Mouse (Mus musculus) right cerebral cortex, postnatal 14 days (tissue): ENCODE results near the gene Efemp2.

Experiments used
- DNase-seq: peaks from one replicate; pipeline ENCODE4 v3.0.0; 2022

Efemp2 gene

DNA sequence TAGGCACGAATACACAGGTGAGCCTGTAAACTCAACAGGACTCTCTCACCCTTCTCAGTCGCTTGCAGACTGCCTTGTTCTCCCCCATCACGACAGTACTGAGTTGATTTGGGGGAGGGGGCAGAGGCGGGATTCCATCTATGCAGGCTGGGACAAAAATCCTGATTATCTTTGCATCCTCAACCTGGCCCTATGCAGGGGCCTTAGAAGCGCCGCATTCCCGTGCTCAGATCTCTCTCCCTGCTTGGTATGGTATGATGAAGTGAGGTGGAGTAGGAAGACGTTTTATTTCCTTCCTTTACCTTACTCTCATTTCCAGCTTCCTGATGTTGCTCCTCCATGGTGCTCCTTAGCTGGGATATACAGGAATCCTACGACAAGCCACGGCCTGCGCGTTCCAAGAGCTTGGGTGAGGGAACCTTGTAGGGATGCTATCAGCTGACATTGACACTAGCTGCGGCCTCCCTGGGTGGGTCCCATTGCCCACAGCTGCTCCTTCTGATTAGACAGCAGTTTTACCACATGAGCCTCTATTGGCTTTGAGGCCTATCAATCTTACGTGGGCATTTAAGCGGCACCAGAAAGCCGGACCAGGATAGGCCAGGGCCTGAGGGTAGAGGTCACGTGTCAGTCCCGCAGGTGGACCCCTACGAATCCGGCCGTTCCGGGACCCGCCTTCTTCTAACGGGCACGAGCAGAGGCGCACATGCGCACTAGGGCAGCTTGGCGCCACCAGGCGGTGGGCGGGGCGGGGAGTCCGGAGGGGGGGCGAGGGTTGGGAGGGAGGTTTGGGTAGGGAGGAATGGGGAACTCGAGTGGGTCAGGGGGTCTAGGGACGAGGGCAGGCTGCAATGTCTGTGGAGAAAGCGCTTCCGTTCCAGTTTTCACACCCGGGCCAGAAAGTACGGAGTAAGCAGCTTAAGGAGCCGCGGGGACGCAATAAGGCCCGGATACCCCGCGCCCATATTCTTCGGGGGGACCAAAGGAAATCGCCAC is 36.6 kb downstream of the Efemp2 start, which contains the start of gene Snx32:
Gene Snx32, minus strand, starts transcription at position 508 of the 996 bp plus-strand sequence.
- peak; percentile 99 for DNase-seq

DNA sequence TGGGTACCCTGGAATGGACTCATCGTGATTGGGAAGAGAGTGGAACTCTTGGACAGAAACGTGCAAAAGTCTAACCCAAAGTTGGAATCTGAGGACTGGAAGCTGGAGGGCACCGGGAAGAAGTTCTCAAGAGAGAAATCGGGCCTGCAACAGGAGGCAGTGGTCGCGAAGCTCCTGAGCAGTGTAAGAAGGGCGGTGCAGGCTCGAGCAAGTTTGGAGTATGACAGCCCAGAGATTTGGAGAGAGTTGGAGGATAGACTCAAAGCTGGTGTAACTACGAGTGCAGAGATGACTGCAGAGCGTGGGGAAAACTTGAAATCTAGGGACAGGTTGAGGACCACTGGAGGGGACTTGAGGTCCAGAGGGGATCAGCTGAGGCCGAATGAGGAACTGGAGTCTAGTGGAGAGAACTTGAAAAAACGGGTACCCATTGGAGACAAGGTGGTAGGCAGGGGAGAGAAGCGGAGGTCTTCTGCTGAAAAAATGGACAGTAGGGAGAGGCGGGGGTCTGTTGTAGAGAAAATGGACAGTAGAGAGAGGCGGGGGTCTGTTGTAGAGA is 37.4 kb downstream of the Efemp2 start:
- no peak for DNase-seq

DNA sequence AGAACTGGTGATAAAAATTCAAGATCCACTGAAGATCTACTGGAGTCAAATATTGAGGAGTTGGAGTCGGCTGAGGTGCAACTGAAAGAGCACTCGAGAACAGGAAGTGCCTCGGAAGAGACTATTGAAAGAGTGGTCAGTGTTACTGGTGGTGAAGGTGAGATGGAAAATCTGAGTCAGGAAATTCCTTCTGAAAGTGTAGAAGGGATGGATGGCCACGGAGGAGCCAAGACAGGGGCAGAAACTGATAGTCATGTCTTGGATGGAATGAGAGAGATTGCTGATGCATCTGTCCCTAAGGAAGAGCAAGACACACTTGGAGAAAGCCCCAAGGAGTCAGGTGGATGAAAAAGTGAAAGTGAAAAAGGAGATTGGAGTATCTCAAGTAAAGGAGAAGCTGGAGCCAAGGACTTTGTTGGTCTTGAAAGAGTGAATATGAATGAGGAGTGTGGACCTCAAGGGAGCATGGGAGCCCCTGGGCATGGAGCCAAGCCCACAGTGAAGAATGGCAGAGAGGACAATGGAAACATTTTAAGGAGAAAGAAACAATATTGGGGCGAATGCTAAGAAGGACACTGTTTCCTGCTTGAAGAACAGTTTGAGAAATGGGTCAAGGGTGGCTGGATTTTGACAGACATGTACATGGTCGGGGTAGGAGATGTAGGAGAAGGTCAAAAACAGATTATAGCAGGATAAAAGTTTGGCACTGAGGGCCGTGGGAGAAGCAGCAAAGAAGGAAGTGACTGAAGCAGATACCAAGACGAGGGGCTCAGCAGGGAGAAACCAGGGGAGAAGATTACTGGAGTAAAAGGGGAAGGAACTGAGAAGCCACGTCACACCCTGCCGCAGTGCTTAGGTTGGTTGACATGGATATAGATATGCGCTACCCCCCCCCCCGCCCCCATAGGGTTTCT is 38.6 kb downstream of the Efemp2 start:
- no peak for DNase-seq

DNA sequence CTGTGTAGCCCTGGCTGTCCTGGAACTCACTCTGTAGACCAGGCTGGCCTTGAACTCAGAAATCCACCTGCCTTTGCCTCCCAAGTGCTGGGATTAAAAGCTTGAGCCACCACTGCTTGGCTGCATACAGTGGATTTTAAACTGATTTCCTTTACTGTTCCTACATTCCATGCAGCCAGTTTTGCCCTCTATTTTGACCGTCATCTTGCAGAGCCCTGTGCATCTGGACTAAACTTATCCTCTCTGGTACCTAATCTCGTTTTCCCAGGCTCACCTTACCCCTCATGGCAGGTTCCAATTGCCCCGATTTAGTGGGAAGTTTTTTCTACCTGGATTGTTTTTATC is 39.2 kb downstream of the Efemp2 start:
- DNase-seq: no peak

DNA sequence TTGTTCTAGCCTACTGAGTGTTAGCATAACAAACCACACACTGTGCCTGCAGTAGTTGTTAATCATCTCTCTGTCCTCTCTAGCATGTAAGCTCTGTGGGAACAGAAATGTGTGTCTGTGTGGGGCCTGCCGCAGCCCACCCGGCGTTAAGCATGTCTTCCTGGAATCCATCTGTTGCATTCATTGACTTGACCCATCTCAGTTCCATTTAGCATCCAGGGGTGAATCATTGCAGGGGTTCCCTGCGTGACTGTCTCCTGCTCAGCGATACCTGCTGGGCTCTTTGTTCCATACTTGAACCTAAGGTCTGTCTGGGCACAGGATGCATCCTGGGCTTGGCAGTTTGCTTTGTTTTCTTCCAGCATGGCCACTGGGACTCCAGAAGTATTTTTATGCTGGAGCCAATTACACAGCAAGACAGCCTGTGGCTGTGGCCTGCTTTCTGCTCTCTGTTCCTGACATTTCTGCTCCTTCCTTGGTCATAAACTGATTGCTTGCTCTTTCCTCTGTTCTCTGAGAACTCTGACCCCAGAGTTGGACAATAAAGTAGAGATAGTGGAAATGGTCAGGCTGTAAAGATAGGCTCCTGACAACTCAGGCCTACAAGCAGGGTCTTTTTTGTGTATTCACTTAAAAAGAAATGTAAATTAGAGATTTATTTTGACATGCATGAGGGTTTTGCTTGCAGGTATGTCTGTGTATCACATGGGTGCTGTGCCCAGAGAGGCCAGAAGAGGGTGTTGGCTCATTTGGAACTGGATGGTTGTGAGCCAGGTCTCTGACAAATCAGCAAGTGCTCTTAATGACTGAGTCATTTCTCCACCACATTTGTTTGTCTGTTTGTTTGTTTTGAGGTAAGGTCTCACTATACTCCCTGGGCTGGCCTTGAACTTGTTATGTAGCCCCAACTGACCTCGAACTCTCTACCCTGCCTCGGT is 42.4 kb downstream of the Efemp2 start:
- no peak for DNase-seq

DNA sequence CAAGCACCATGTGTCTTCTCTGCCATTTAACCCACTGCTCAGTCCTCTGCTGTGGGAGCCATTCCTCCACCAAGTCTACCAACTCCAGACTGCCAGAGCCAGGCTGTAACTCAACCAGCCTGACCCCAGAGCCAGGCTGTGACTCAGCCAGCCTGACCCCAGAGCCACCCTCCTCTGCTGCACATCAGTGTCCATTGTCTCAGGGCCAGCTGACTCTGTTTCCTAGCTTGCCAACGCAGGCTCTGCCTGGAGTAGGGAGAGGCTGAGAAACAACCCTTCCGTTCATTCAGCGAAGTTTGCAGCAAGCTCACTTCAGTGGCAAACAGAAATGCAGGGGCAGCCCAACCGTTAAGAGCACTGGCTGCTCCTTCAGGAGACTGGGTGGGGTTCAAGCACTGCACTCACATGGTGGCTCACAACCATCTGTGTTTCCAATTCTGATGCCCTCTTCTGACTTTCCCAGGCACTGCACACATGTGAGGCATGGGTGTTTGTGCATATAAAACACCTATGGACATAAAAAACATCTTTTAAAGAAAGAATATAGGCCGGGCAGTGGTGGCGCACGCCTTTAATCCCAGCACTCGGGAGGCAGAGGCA is 43.3 kb downstream of the Efemp2 start:
- no peak for DNase-seq

DNA sequence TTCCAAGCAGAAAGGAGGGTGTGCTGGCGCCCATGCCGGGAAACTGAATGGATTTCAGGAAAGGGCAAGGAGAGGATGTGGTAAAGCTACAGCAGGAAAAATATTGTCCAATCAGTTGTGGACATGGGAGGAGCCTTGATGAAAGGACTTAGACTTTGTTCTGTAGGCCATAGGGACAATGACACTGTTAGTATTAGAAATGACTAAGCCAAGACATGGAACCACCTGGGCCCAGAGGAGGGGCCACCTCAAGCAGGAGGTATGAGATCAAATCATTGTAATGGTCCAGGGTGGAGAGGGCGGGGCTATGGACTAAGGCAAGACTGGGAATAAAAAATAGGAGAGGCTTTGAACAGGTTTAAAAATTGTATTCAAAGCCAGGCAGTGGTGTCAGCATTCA is 45.0 kb downstream of the Efemp2 start:
- no peak for DNase-seq

DNA sequence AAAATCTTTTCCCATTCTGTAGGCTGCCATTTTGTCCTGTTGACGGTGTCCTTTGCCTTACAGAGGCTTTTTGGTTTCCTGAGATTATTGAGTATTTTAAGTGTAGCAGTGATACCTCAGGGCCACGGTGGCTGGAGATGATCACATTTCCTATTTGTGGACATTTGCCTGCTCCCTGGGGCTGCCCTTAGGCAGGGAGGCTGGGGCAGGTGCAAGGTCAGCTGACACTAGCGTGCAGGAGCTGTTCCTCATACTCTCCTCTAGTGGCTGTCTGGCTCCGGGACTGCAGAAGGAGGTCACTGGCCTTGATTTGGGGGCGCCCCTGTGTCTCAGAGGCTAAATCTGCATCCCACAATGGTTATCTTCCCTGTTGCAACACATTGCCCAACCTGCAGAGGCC is 51.5 kb downstream of the Efemp2 start:
- no peak for DNase-seq

DNA sequence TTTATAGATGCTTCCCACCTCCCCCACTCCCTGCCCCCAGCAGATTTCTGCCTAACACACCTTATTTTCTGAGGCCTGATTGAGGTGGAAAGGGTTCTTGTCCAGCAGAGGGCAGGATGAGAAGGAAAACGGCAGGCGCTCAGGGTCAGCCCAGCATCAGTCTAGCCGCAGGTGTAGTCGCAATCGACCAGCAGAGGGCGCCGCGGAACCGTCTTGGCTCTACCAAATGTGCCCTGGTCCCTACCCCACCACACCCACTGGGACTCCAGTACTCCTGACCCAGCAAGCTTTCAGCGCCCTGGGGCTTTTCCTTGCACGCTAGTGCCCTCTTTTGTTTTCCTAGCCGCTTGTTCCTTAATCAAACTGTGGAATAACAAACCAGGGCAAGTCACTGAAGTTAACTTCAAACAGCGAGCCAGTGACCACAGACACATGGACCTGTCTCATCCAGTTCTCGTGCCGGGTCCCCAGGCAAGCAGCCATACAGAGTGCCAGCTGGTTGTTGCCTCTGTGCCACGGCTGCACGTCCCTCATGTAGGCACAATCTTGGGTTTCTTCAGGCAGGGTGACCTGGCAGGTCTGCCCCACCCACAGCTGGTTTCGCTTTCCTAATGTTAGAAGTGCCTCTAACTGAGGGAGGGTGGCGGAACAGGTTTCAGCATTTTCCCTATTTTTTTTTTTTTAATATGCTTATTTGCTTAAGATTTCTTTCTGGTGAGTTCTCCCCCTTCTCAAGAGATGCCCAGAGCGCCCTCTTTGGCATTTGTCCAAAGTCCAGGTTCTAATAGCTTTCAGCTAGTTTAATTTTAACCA is 55.8 kb downstream of the Efemp2 start:
- DNase-seq: peak; percentile 94

DNA sequence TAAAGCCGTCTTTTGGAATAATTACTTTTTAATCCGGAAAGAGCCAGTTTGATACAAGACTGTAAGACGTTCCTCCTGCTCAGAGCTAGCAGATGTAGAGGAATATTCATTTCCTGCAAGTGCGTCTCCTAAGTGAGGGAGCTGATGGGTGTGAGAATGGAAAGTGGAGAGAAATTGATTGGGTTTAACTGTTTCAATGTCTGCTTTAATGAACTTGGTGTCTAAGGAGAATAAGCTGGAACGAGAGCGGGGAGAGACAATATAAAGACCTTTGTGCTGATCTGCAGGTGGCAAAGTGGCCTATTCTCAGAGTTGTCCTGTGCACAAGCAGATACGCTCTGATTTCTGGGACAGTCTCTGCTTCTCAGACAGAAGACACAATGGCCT is 56.4 kb downstream of the Efemp2 start:
- DNase-seq: no peak
